Mouse (Mus musculus) spleen, adult 12 weeks (tissue): ENCODE data around the gene Rasgef1c.

Experiments used
- DNase-seq: peaks from one replicate; pipeline ENCODE4 v3.0.0; 2022; ENCODE audit warnings: low spot score

Gene Rasgef1c

DNA sequence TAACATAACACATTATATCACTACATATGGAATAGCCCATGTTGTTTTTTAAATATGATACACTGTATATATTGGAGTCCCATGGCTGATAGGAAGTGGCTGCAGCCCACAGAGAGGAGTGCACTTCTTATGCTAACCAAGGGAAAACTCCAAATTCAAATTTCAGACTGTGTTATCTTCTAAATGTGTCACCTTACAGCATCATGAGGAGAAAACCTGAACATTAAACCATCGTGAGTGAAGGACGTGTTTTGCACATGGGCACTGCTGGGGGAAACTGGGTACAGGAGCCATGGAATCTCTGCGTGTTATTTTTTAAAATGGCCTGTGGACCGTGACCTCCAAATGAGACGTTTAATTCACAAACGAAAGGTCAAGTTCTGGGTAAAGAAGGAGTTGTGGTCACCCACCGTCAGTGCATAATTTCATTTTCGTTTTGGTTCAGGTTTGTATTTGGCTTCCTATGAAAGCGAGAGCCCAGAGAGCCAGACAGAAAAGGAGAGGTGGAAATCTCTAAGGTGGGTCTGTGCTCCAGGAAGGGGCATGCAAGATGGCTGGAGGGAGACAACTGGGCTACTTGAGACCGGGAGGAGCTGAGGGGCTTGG lies 76.4 kb downstream of the Rasgef1c start:
- no peak for DNase-seq

DNA sequence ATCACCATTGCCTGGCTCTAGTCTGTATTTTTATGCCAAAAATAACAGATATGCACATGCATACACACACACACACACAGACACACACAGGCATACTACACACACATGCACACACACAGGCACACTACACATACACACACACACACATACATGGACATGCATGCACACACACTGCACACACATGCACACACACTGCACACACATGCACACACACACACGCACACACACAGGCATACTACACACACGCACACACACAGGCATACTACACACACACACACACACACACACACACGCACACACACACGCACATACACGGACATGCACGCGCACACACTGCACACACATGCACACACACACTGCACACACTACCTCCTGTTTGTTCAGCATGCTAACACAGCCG lies 77.3 kb downstream of the Rasgef1c start:
- DNase-seq: no peak

DNA sequence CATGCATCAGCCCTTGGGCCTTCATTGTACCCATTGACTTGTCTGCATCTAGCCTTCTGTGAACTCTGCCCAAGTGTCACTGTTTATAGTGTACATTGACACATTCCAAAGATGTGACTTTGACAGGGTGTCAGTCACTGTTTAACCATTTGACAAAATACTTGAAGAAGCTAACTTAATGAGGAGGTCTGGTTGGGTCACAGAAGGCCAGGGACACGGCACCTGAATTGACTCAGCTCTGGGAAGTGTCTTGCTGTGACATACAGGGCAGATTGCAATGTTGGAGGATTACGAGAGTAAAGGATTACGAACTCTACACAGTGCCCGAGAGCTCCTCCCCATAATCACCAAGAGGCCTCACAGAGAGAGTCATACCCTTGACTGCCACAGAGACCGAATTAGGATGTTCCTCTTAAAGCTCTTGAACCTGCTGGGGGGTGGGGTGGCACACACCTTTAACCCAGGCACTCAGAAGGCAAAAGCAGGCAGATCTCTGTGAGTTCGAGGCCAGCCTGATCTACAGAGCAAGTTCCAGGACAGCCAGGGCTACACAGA lies 79.1 kb downstream of the Rasgef1c start:
- no peak for DNase-seq

- DNase-seq: peak; percentile 21
These were observed 79.8 kb downstream of the Rasgef1c start for GRCm38 (mm10) chr11:49981321-49981963.

DNA sequence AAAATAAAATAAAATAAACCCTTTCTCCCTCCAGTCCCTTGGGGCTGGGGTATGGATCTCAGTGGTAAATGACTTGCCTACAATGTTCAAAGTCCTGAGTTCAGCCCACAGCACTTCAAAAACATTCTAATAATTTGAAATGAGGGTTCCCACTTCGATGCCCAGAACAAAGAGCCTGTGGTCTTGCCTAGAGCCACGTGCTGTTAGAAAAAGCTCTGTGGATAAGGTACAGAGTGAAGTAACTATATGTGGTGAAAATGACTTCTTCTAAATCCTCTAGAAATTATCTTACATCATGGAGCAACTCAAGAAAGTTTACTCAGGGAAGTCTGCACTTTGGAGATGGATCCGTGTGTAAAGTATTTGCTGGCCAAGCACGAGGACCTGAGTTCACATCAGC lies 80.5 kb downstream of the Rasgef1c start:
- DNase-seq: no peak

GRCm38 (mm10) chr11:49982881-49983280 lies 81.2 kb downstream of the Rasgef1c start:
- no peak for DNase-seq

- no peak for DNase-seq
These were observed 82.4 kb downstream of the Rasgef1c start for GRCm38 (mm10) chr11:49983875-49984552.

- DNase-seq: peak; percentile 44
These were observed 83.4 kb downstream of the Rasgef1c start for GRCm38 (mm10) chr11:49985009-49985408.

- peak; percentile 72 for DNase-seq
These were observed 84.8 kb downstream of the Rasgef1c start for GRCm38 (mm10) chr11:49986277-49987036.

- DNase-seq: no peak
These were observed 92.9 kb downstream of the Rasgef1c start for GRCm38 (mm10) chr11:49994536-49994935.

- DNase-seq: no peak
These were observed 94.8 kb downstream of the Rasgef1c start for GRCm38 (mm10) chr11:49996398-49996797.

DNA sequence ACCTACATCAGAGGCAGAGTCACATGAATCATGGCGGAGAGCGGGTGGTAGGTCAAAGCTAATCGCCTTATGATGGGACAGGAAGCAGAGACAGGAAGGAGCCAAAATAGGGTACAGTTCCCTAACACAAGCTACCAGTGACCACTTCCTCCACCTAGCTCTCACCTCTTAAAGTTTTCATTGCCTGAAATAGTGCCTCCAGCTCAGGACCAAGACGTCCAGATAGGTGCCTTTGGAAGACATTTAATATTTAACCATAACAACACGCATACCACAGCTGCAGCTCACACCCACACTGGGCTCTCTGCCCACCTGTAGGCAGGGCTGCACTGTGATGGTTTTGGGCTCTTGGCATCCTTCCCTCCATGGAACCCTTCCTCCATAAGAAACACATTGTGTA lies 95.7 kb downstream of the Rasgef1c start:
- DNase-seq: no peak

DNA sequence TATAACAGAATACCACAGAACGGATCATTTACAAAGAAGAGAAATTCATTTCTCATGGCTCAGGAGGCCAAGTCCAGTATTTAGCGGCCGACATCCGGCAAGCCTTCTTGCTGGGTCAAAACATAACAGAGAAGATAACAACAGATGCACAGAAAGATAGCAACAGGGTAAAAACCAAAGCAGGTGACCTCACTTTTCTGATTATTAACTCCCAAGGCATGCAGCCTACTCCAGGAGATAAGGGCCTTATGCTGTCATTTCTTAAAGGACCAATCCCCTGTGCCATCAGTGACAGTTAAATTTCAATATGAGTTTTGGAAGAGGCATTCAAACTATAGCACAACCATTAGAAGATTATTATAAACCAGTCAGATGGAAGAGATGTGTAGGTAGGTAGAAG lies 101.2 kb downstream of the Rasgef1c start:
- no peak for DNase-seq

DNA sequence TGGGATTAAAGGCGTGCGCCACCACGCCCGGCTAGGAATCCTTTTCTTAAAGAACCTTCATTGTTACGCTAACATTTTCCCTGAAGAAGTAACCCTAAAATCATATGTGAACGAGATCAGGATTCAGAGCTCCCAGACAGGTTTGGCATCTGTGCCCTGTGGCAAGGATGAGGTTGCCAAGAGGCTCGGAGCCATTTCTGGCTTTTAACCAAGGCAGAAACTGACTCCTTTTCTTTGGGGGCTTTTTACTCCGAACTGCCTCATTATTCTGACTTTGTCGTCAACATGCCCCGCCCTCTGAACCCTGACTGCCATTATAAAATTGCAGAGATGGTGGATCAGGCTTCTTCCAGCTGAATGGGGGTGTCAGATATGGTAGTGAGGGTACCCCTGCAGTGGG lies 106.1 kb downstream of the Rasgef1c start:
- no peak for DNase-seq

DNA sequence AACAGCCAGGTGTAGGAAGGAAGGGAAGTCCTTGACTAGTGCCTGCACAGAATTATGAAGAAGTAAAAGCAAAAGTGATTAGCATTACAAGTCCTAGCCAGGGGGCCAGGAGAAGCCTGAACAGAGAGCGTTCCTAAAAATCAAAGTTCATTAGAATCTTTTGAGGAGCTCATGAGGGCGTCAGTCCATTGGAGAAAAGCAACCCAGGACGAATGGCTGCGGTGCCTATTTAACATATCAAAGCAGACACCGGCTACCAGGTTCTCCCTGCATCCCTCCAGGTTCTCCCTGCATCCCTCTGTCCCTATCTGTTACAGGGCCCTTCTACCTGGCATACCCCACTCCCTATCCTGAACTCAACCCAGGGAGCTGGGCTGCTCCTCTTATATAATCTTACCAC lies 106.6 kb downstream of the Rasgef1c start:
- no peak for DNase-seq

GRCm38 (mm10) chr11:50013016-50013415 lies 111.4 kb downstream of the Rasgef1c start:
- DNase-seq: no peak

DNA sequence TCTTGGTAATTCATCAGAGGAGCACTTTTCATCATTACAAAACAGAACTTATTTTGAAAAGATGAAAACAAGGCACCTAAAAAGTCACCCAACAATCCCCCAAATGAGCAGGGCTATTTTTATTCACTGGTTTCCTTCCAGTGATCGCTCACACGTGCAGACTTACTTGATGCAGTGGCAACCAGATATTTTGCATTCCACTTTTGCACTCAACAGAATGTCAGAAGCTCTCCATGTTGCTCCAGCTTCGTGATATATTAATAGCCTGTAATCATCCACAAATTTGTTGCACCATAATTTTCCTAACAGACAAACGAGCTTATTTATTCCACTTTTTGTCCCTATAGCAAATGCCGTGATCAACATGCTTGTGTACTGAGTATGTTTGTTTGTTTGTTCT lies 114.9 kb downstream of the Rasgef1c start:
- DNase-seq: no peak

DNA sequence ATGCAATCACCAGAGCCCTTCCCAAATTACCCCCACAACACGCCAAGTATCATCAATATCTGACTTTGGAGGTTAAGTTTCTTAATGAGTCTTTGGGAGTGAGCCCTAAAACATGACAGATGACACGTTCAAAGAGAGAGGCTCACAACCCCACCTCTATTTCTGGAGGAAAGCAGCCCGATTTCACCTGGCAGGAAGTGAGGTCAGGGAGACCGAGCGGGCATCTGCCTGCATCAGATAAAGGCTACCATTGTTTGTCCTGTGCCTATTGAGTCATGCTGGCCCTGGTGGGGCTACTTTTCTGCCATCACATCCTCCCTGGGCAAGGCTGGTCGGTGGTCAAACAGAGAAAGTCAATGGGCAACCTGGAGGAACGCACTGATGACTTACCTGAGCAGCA lies 115.9 kb downstream of the Rasgef1c start:
- DNase-seq: no peak

- no peak for DNase-seq
These were observed 117.2 kb downstream of the Rasgef1c start for GRCm38 (mm10) chr11:50018848-50019247.

DNA sequence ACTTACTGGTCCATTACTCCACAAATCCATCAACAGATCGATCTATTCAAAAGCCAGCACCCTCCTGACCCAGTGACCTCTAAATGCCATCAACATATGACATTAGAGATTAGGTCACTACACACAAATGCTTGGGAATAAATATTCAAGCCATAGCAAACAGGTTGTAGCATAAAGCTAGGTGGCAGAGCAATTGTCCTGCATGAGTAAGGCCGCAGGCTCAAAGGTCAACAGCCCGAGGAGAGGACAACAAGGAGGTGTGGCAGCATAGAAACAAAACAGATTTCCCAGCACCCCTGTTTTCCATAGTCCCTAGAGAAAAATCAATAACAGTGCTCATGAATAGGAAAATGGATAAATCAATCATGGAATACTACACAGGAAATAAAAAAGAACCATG lies 120.5 kb downstream of the Rasgef1c start:
- no peak for DNase-seq

DNA sequence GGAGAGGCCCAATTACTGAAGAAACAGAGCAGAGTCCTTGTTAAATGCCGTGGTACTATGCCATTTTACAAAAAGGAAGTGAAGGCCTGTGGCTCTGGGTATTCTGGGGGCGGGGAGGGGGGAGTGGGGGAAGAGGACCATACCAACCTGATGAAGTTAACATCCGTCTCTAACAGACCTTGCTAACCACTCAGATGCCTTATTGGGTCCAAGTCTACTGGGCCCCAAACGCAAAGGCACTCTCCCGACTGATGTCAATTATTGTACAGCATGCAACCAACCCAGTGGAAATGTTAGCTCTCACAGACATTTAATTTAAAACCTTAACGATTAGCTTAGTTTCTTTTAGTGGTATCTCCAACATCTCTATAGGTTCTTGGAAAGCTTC lies 122.8 kb downstream of the Rasgef1c start:
- no peak for DNase-seq
